Mouse (Mus musculus) naive thymus-derived CD4-positive, alpha-beta T cell, adult 2 months (primary cell): ENCODE results near the gene R3hdm2.

Experiments
- DNase-seq: peaks from one replicate; pipeline ENCODE4 v3.0.0-alpha.2; 2011; ENCODE audit warnings: low read depth

The R3hdm2 gene

GRCm38 (mm10) chr10:127353909-127354895 lies 25.9 kb upstream of the R3hdm2 start, which contains the start of gene Inhbe:
Gene Inhbe (minus strand): TSS chr10:127354411.
- no peak for DNase-seq

- no peak for DNase-seq
These were observed 24.8 kb upstream of the R3hdm2 start for GRCm38 (mm10) chr10:127355336-127355735.

- DNase-seq = no peak
These were observed 19.4 kb upstream of the R3hdm2 start for GRCm38 (mm10) chr10:127360714-127361113.

GRCm38 (mm10) chr10:127367116-127367515 lies 13.0 kb upstream of the R3hdm2 start:
- no peak for DNase-seq

- DNase-seq = no peak
These were observed 11.9 kb upstream of the R3hdm2 start for GRCm38 (mm10) chr10:127368273-127368672.

- no peak for DNase-seq
These were observed 10.0 kb upstream of the R3hdm2 start, which contains the start of gene Inhbc for GRCm38 (mm10) chr10:127369834-127370820. Gene Inhbc (minus strand): TSS chr10:127370431.

- DNase-seq = no peak
These were observed 9.1 kb upstream of the R3hdm2 start for GRCm38 (mm10) chr10:127371023-127371422.

- no peak for DNase-seq
These were observed 2.4 kb upstream of the R3hdm2 start for GRCm38 (mm10) chr10:127377700-127378099.

- DNase-seq = no peak
These were observed 473 bp upstream of the R3hdm2 start for GRCm38 (mm10) chr10:127379654-127380053.

GRCm38 (mm10) chr10:127380767-127381742 lies 928 bp downstream of the R3hdm2 start:
- DNase-seq = peak; percentile 74

GRCm38 (mm10) chr10:127381743-127382134 lies 1.6 kb downstream of the R3hdm2 start:
- DNase-seq = no peak

GRCm38 (mm10) chr10:127391774-127392173 lies 11.6 kb downstream of the R3hdm2 start:
- DNase-seq = no peak

- no peak for DNase-seq
These were observed 24.6 kb downstream of the R3hdm2 start for GRCm38 (mm10) chr10:127404701-127405100.

- no peak for DNase-seq
These were observed 27.3 kb downstream of the R3hdm2 start for GRCm38 (mm10) chr10:127407391-127407790.

GRCm38 (mm10) chr10:127412101-127412500 lies 32.0 kb downstream of the R3hdm2 start:
- DNase-seq = no peak

- no peak for DNase-seq
These were observed 32.6 kb downstream of the R3hdm2 start for GRCm38 (mm10) chr10:127412776-127413175.

GRCm38 (mm10) chr10:127413585-127413984 lies 33.5 kb downstream of the R3hdm2 start:
- no peak for DNase-seq

GRCm38 (mm10) chr10:127414141-127414540 lies 34.0 kb downstream of the R3hdm2 start:
- DNase-seq = no peak

- DNase-seq = no peak
These were observed 40.0 kb downstream of the R3hdm2 start for GRCm38 (mm10) chr10:127420131-127420530.

- no peak for DNase-seq
These were observed 40.7 kb downstream of the R3hdm2 start for GRCm38 (mm10) chr10:127420676-127421353.
